Mouse (Mus musculus) midbrain, embryonic 11.5 days (tissue): ENCODE results near the gene Kcnc2. TPM values are rescaled to one million over a fixed set of nuclear protein-coding genes. Genes with fewer than 3 reads are reported as not detected.

Experiments
- ATAC-seq: fragments of 200-750 bp; cut with Nextera tagmentation; 2 replicates; pipeline ENCODE4 v1.8.0; 2017; ENCODE audit warnings: moderate TSS enrichment, moderate library complexity; ENCODE audit not compliant: low FRiP score
- DNase-seq: peaks from one replicate; pipeline ENCODE4 v3.0.0; 2015; ENCODE audit warnings: low spot score; ENCODE audit errors: missing footprints
- H3K27ac ChIP-seq: fragments of 300-500 bp; sonication (generic); 2 replicates; pipeline ENCODE4 v1.5.1; 2014; ENCODE audit warnings: low read depth, low read length
- H3K27me3 ChIP-seq: fragments of 300-500 bp; sonication (generic); 2 replicates; pipeline ENCODE4 v1.6.1; 2014; ENCODE audit warnings: mild to moderate bottlenecking, low read length, moderate library complexity, mixed read lengths; ENCODE audit not compliant: control insufficient read depth, insufficient read depth
- H3K36me3 ChIP-seq: fragments of 300-500 bp; sonication (generic); 2 replicates; pipeline ENCODE4 v1.6.1; 2014; ENCODE audit warnings: mild to moderate bottlenecking, low read length, moderate library complexity, mixed read lengths; ENCODE audit not compliant: control insufficient read depth, insufficient read depth
- H3K4me1 ChIP-seq: fragments of 300-500 bp; sonication (generic); 2 replicates; pipeline ENCODE4 v1.6.1; 2014; ENCODE audit warnings: low read length; ENCODE audit not compliant: control insufficient read depth, insufficient read depth
- H3K4me2 ChIP-seq: fragments of 300-500 bp; sonication (generic); 2 replicates; pipeline ENCODE4 v1.6.1; 2014; ENCODE audit warnings: mild to moderate bottlenecking, moderate library complexity
- H3K4me3 ChIP-seq: fragments of 300-500 bp; sonication (generic); 2 replicates; pipeline ENCODE4 v1.5.1; 2014; ENCODE audit warnings: low read depth, low read length
- H3K9ac ChIP-seq: fragments of 300-500 bp; sonication (generic); 2 replicates; pipeline ENCODE4 v1.6.1; 2014; ENCODE audit warnings: low read length
- H3K9me3 ChIP-seq: fragments of 300-500 bp; sonication (generic); 2 replicates; pipeline ENCODE4 v1.6.1; 2016; ENCODE audit warnings: low read length; ENCODE audit not compliant: control insufficient read depth
- WGBS: fragments of 180-500 bp; shearing (Covaris S2); extraction: QIAGEN DNeasy Blood & Tissue Kit; methylation state at CpG from one replicate; pipeline ENCODE4 v1.1.7; 2014; 5-methylcytosine and 5-hydroxymethylcytosine counted together
- polyA plus RNA-seq: library from polyadenylated mRNA; unstranded; fragments of >200 nt; fragmentation: Nextera tagmentation; extraction: Ambion mirVana; gene quantifications from 2 replicates; pipeline ENCODE4 v1.2.1, GENCODE M21; 2014

Gene Kcnc2
- polyA plus RNA-seq, 1 experiment from 2014 or later = 3.3 TPM

DNA sequence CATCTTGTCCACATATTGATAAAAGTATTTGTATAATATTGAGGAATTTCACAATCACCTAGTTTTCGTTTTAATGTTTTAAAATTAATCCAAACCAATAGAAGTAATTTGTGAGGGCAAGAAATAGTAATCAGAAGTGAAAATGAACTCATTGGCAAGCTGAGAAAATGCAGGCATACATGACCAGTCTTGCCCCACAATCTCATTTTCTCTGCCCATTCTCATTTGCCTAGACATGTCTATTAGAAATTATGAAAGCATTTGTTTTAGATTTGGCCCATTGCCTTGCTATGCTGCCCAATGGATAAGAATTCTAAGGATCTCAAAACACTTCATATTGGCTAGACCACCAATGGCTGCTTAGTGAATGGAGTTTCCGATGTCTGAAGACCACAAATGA, 166.0 kb downstream of the Kcnc2 start:
- H3K4me1 ChIP-seq = no peaks in the 10 kb centered on the region
- no peaks in the 10 kb centered on the region for H3K9me3 ChIP-seq
- ATAC-seq = no peak
- DNase-seq = no peak
- H3K4me2 ChIP-seq = no peak overlapping the region
- H3K27me3 ChIP-seq = no peaks in the 10 kb centered on the region
- no peak overlapping the region for H3K27ac ChIP-seq
- WGBS = 94% methylated on average over 2 of the region's 2 CpGs
- no peak overlapping the region for H3K4me3 ChIP-seq
- H3K9ac ChIP-seq = no peak overlapping the region
- H3K36me3 ChIP-seq = no peaks in the 10 kb centered on the region

DNA sequence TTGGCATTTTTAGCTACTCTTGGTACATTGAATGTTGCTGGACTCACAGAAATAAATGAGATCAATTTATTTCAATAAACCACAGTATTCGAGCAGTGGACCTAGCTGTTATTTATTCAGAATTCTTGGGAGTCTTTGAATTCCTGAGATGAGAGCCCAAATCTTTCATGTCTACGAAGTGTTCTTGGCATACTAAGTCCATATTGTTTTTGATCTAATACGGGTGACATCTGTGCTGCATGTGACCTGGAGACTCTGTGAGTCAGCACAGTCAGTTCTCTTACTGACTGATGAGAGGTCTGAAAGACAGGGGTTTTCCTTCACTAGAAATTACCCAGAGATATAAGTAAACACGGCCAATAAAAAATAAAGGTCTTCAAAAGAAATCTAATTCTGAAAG, 173.7 kb downstream of the Kcnc2 start:
- Histone ChIP-seq H3K4me2 (no peak overlapping the region), H3K27ac (no peak overlapping the region), H3K4me3 (no peak overlapping the region), H3K9ac (no peak overlapping the region), H3K27me3 (no peaks in the 10 kb centered on the region), H3K9me3 (no peaks in the 10 kb centered on the region), H3K4me1 (no peaks in the 10 kb centered on the region), H3K36me3 (no peaks in the 10 kb centered on the region)
- 68% methylated on average over 4 of the region's 4 CpGs for WGBS
- DNase-seq = no peak
- ATAC-seq = no peak

DNA sequence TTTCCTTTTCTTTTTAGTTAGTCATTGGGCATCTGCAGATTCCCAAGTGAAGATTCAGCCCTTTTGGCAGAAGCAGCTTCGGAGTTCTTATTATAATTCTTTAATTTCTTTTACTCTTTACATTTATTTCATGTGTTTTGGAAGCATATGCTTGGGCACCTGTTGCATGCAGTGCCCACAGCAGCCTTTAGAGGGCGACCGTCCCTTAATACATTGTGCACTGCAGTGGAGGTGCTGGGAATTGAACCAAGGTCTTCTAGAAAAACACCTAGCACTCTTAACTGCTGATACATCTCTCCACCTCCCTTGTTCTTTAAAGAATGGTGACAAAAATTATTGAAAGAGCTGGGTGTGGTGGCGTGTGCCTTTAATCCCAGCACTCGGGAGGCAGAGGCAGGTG, 180.0 kb downstream of the Kcnc2 start:
- WGBS = 76% methylated on average over 5 of the region's 5 CpGs
- Histone ChIP-seq H3K4me3 (no peak overlapping the region), H3K36me3 (no peaks in the 10 kb centered on the region), H3K9ac (no peak overlapping the region), H3K27me3 (no peaks in the 10 kb centered on the region), H3K9me3 (no peaks in the 10 kb centered on the region), H3K27ac (no peak overlapping the region), H3K4me2 (no peak overlapping the region), H3K4me1 (no peaks in the 10 kb centered on the region)
- DNase-seq (no peak), ATAC-seq (no peak)

DNA sequence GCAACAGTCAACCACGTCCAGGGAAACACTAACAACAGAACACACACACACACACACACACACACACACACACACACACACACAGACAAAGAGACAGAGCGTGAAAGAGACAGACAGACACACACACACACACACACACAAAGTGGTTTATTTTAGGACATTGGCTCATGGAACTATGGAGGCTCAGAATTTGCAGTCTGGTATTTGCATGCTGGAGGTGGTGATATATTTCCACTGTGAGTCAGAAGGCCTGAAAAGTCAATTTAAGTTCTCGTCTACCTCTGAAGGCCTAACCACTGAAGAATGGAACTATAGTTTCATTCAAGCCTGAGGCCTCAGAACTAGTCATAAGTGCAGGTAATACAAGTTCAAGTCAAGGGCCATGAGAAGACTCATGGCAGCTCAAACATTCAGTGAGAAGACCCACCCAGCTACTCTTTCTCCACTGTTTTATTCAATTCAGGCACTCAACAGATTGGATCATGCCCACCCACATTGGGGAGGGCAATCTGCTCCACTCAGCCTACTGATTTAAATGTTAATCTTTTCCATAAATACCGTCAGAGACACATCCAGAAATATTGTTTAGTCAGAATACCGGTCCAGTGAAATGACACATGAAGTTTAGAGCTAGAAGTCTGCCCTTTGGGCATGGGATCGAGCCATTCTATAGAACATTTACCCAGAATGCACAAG, 197.9 kb downstream of the Kcnc2 start:
- 84% methylated on average over 6 of the region's 6 CpGs for WGBS
- no peak overlapping the region for H3K27ac ChIP-seq
- H3K4me1 ChIP-seq = no peaks in the 10 kb centered on the region
- H3K4me2 ChIP-seq = no peak overlapping the region
- H3K36me3 ChIP-seq = no peaks in the 10 kb centered on the region
- H3K9me3 ChIP-seq = no peaks in the 10 kb centered on the region
- no peak for ATAC-seq
- no peak overlapping the region for H3K4me3 ChIP-seq
- H3K27me3 ChIP-seq = no peaks in the 10 kb centered on the region
- no peak overlapping the region for H3K9ac ChIP-seq
- no peak for DNase-seq

DNA sequence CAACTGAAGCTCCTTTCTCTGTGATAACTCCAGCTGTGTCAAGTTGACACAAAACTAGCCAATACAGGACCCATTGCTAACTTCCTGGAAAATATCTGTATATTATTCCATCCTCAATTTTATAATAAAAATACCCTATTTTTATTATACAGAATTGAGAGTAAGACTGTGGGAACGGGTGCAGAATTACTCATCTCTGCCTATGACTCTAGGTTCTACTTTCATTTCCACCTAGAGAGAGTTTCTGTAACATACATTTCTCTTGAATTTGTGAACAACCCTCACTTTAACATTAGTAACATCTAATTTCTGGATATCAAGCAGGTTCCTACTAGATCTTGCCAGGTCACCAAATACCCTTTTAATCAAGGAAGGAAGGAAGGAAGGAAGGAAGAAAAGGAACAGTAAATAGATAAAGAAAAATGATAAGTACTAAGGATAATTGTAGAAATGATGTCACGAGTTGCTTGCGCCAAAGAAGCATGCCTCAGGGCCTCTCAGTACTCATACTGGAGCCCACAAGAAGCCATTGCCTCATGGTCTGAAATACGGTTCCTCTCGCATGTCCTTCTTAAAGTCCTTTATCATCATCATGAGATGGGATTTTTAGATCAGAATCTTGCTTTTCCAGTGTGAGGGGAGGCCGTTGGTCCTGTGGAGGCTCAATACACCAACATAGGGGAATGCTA, 203.3 kb downstream of the Kcnc2 start:
- Histone ChIP-seq H3K4me3 (no peak overlapping the region), H3K9ac (no peak overlapping the region), H3K27ac (no peak overlapping the region), H3K4me1 (no peaks in the 10 kb centered on the region), H3K4me2 (no peak overlapping the region), H3K9me3 (no peaks in the 10 kb centered on the region), H3K36me3 (no peaks in the 10 kb centered on the region), H3K27me3 (no peaks in the 10 kb centered on the region)
- ATAC-seq = no peak
- no peak for DNase-seq
- WGBS = 90% methylated on average over 6 of the region's 6 CpGs

DNA sequence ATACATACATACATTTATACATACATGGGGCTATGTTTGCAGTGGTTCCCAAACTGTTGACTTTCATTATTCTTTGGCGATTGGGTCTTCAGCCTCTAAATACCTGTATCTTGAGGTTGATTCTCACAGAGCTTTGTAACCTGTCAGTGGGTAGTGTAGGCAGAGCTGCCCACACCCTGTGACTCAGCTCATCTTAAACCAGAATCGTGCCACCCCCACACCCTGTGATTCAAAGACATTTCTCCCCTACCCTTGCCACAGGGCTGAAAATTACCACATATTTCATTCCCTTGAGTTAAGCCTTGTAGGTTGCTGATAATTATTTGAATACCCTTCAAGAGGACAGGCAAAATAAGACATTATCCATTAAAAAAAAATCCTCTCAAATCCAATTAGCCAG, 210.5 kb downstream of the Kcnc2 start:
- Histone ChIP-seq H3K4me2 (no peak overlapping the region), H3K4me3 (no peak overlapping the region), H3K36me3 (no peaks in the 10 kb centered on the region), H3K9ac (no peak overlapping the region), H3K27me3 (no peaks in the 10 kb centered on the region), H3K27ac (no peak overlapping the region), H3K9me3 (no peaks in the 10 kb centered on the region), H3K4me1 (no peaks in the 10 kb centered on the region)
- WGBS = 88% methylated on average over 2 of the region's 2 CpGs
- ATAC-seq = no peak
- no peak for DNase-seq

DNA sequence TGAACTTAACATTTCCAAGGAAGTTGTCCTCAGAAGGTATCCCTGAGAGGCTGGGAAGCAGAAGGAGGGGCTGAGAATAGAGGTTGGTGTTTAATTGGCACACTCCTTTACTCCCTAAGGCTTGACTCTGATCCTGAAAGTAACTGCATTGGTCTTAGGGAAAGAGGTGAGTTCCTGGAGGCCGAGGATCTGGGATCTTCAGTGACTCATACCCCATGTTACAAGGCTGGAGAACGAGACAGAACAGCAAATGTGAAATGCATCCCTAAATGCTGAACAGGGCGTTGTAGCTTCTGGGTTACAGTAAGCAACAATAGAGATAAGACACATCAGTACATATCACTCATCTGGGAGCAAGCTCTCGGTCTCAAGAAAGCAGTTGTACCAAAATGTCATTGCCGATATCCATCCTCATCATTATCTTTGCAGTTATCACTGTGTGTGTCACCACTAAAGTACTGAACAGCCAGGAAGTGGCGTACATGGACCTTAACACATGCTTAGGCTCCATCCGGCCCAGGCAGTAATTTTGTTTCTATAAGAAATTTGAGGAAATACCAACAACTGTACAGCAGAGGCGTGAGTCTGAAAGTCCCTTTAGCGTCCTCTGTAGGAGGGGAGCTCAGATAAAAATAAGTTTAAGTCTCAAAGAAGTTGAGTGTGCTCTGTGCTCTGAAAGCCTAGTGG, 211.1 kb downstream of the Kcnc2 start:
- no peak overlapping the region for H3K4me2 ChIP-seq
- no peak for ATAC-seq
- WGBS = 87% methylated on average over 9 of the region's 9 CpGs
- H3K9me3 ChIP-seq = no peaks in the 10 kb centered on the region
- no peaks in the 10 kb centered on the region for H3K27me3 ChIP-seq
- H3K4me1 ChIP-seq = no peaks in the 10 kb centered on the region
- H3K36me3 ChIP-seq = no peaks in the 10 kb centered on the region
- H3K9ac ChIP-seq = no peak overlapping the region
- no peak overlapping the region for H3K27ac ChIP-seq
- no peak overlapping the region for H3K4me3 ChIP-seq
- no peak for DNase-seq

DNA sequence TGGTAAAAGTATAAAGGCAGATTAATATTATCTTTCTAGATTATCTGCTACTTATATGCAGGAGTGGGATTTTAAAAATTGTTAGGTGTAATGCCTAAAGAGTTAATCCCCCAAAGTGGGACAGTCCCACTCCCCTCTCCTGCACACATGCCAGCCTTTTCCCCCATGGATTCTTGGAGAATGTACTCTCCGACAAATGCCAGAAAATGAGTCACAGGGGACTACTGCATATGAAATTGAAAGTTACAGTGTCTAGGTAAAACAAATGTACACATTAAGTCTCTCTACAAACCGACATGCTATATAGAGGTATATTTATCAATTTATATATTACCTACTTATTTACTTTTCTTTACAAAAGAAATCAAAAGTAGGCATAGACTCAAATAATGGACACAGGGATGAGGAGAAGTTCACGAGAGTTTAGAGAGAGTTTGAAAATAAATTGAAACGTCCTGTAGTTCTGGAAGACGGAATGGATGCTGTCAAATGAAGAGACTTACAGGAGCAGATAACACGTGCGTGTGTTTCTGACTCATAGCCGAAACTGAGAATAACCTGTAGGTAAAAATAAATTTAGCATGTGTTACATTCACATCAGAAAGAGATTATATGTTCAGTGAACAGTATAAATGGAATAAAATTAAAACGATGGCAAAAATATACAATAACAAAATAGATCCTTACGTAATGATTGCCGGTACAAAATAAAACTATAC, 213.6 kb downstream of the Kcnc2 start:
- Histone ChIP-seq H3K27ac (no peak overlapping the region), H3K27me3 (no peaks in the 10 kb centered on the region), H3K36me3 (no peaks in the 10 kb centered on the region), H3K4me2 (no peak overlapping the region), H3K4me1 (no peaks in the 10 kb centered on the region), H3K9ac (no peak overlapping the region), H3K9me3 (no peaks in the 10 kb centered on the region), H3K4me3 (no peak overlapping the region)
- ATAC-seq = no peak
- DNase-seq = no peak
- 87% methylated on average over 11 of the region's 11 CpGs for WGBS

DNA sequence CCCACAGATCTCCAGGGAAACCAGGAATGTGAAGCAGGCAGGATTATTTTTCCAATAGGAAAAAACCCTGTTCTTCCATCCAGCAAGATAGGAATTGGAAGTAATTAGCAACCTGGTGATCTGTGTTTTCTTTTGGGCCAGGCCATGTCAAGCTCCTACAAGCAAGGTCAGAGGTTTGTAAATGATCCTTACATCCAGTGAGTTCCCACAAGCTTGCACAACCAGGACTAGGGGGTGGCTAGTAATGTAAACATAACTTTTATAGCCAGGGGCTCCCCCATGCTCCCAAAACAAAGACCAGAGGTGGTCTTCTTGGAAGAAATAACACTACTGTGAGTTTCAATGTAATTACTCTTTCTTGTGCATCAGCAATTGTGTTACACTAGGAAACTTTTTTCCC, 214.9 kb downstream of the Kcnc2 start:
- Histone ChIP-seq H3K9ac (no peak overlapping the region), H3K4me2 (no peak overlapping the region), H3K9me3 (no peaks in the 10 kb centered on the region), H3K4me1 (no peaks in the 10 kb centered on the region), H3K36me3 (no peaks in the 10 kb centered on the region), H3K27me3 (no peaks in the 10 kb centered on the region), H3K27ac (no peak overlapping the region), H3K4me3 (no peak overlapping the region)
- no peak for DNase-seq
- no peak for ATAC-seq
